Mouse (Mus musculus): ENCODE results near the gene Slc12a8.

DNA sequence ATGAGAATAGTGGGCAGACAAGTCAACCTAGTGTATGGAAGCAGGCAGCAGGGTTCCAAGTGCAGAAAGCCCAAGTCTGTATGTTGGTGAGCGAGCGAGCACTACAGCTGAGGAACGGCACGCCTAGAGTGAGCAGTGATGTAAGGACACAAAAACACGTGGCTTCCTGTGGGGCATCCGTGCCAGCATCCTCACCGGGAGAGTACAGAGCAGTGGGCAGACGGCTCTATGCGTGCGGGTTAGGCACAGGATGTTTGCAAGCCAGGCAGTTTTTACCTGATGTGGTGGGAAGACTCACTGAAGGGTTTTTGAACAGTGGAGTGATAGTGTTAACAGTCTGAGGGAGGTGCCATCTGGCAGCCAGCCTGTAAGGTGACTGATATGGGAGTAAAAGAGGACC, 190.9 kb downstream of the Slc12a8 start:
- no peak for TF ChIP-seq TCF12 (IDR thresholded peaks at IDR 0.05; ENCODE audit: low read depth, low read length)
- no peak for TF ChIP-seq RAD21 (IDR thresholded peaks at IDR 0.05; ENCODE audit: low read depth, low read length)
- peak; percentile 42 for TF ChIP-seq POLR2A (IDR thresholded peaks at IDR 0.05; ENCODE audit: low read depth, low read length)
- no peak for TF ChIP-seq CHD2 (IDR thresholded peaks at IDR 0.05; ENCODE audit: low read length)
- TF ChIP-seq EP300 (IDR thresholded peaks at IDR 0.05; ENCODE audit: low read length): no peak
- TF ChIP-seq CTCF (conservative IDR thresholded peaks at IDR 0.05 in 1 of 2, IDR thresholded peaks at IDR 0.05 in 1 of 2; ENCODE audit: low read depth in 2 of 2, low read length in 2 of 2): no peak
- no peak for TF ChIP-seq JUND (conservative IDR thresholded peaks at IDR 0.05; ENCODE audit: low read depth, low read length)
- no peak for TF ChIP-seq ZNF384 (IDR thresholded peaks at IDR 0.05; ENCODE audit: low read depth, low read length)
